8 mouse cellular contexts compared by ENCODE assay signal in genomic region chr1:152640195-152640981, GRCm38 (mm10).
DNase-seq lines count a peak whose midpoint lies in the region.

No protein-coding gene starts in this region.

- intact Hi-C loops in left cerebral cortex, postnatal 14 days (cut with DNase I): loop anchor here (5.0 kb wide), 1 partner anchor 107 kb away; no protein-coding TSS in a partner anchor

- peak; percentile 18 to 67 for DNase-seq in adrenal gland, adult (ENCODE audit: inconsistent age in 2 of 2, low spot score in 1 of 2)
- DNase-seq in adrenal gland, postnatal 4 days (ENCODE audit: low spot score in 2 of 2): no peak
- DNase-seq in cerebellum, adult 9-10 months: peak; percentile 98
- peak; percentile 98 for DNase-seq in heart, adult 11 months
- peak; percentile 86 for DNase-seq in kidney, adult 18-20 months
- DNase-seq in left cerebral cortex, postnatal 14 days (ENCODE audit: low spot score in 2 of 2): peak; percentile 55 to 64
- peak; percentile 58 for DNase-seq in ovary, postnatal 14 days (ENCODE audit: low spot score)
- DNase-seq in embryo, embryonic 9.5 days (ENCODE audit: extremely low spot score): no peak

Comparison
In these comparisons a context has a peak if more than half of its experiments do, and no peak if none do; other contexts are left out.
1. DNase-seq: peak in adrenal gland, adult (2 of 2), cerebellum, adult 9-10 months (single experiment), heart, adult 11 months (single experiment), kidney, adult 18-20 months (single experiment), left cerebral cortex, postnatal 14 days (2 of 2) and ovary, postnatal 14 days (single experiment); none in adrenal gland, postnatal 4 days (0 of 2) and embryo, embryonic 9.5 days (single experiment).